Mouse (Mus musculus) frontal cortex, postnatal 10 days (tissue): ENCODE measurements around the gene Nlrp9c.
"Not testable (repeated sequence)": the region's sequence is repeated elsewhere in the genome, so short reads cannot be mapped to it uniquely, and the experiment has no call there.

Experiments
- DNase-seq, 2 experiments: peaks; one replicate each; pipeline ENCODE4 v3.0.0; 2022; ENCODE audit warnings: low spot score in 2 of 2, mixed read lengths in 1 of 2

Gene Nlrp9c

GRCm38 (mm10) chr7:26403600-26403999 lies at the start of gene Nlrp9c:
Gene Nlrp9c, minus strand, starts transcription at chr7:26403700.
- not testable (repeated sequence) for DNase-seq

GRCm38 (mm10) chr7:26434813-26435212 lies 31.3 kb upstream of the Nlrp9c start, which contains the start of gene Nlrp4a:
Gene Nlrp4a, plus strand, starts transcription at chr7:26435113.
- no peak for DNase-seq

GRCm38 (mm10) chr7:26391811-26392210 lies 11.7 kb downstream of the Nlrp9c start:
- DNase-seq, result not testable (repeated sequence)

- DNase-seq, result not testable (repeated sequence)
Measured at GRCm38 (mm10) chr7:26391137-26391536, 12.4 kb downstream of the Nlrp9c start.

GRCm38 (mm10) chr7:26386691-26387090 lies 16.8 kb downstream of the Nlrp9c start:
- not testable (repeated sequence) for DNase-seq

- no peak for DNase-seq
Measured at GRCm38 (mm10) chr7:26380807-26381206, 22.7 kb downstream of the Nlrp9c start.

- DNase-seq, result not testable (repeated sequence)
Measured at GRCm38 (mm10) chr7:26373221-26373620, 30.3 kb downstream of the Nlrp9c start.

GRCm38 (mm10) chr7:26356719-26357118 lies 46.8 kb downstream of the Nlrp9c start:
- not testable (repeated sequence) for DNase-seq

- not testable (repeated sequence) for DNase-seq
Measured at GRCm38 (mm10) chr7:26352258-26352657, 51.2 kb downstream of the Nlrp9c start.

GRCm38 (mm10) chr7:26350177-26350576 lies 53.3 kb downstream of the Nlrp9c start:
- DNase-seq, result not testable (repeated sequence)

GRCm38 (mm10) chr7:26320361-26320760 lies 83.1 kb downstream of the Nlrp9c start:
- not testable (repeated sequence) for DNase-seq

- not testable (repeated sequence) for DNase-seq
Measured at GRCm38 (mm10) chr7:26315809-26316208, 87.7 kb downstream of the Nlrp9c start.

- not testable (repeated sequence) for DNase-seq
Measured at GRCm38 (mm10) chr7:26315194-26315593, 88.3 kb downstream of the Nlrp9c start.

- not testable (repeated sequence) for DNase-seq
Measured at GRCm38 (mm10) chr7:26311786-26312185, 91.7 kb downstream of the Nlrp9c start.

GRCm38 (mm10) chr7:26306926-26307325 lies 96.6 kb downstream of the Nlrp9c start, which contains the start of gene Cyp2a4:
Gene Cyp2a4, plus strand, starts transcription at chr7:26307169.
- not testable (repeated sequence) for DNase-seq

GRCm38 (mm10) chr7:26303429-26304166 lies 99.9 kb downstream of the Nlrp9c start:
- DNase-seq, result not testable (repeated sequence)
